In the genomic region with DNA sequence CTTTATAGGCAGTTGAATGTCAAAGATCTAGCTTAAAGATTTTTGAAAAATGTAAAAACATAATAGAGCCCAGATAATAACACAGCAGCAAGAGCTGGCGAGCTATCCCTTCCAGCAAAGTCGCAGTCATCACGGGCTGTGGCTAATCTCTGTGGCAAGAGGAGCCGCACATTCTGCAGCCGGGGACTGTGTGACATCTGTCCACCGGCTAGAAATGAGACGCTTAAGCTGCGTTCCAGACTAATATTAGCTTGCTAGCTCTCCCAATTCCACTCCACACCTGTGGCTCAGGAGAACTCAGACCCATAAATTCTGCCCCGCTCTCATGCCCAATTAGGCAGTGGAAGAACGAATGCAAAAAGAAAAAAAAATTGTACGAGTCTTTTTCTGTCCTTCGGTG, we compare ENCODE assay signal across 11 mouse cellular contexts.
DNase-seq lines count a peak whose midpoint lies in the region; ATAC-seq lines count a peak whose summit lies in the region.
"Had no signal": no experiment of that assay in that cellular context is flagged by ENCODE, and none has a peak within 500 bp of the region (broad histone marks: within the 10 kb centered on the region; RNA-seq: fewer than 3 reads in every experiment).

No protein-coding gene starts in this region.

- H3K4me1 ChIP-seq in neural tube, embryonic 11.5 days (ENCODE audit: control insufficient read depth, insufficient read depth, low read length): peaks cover 4% of the 10 kb centered on the region
- H3K4me1 ChIP-seq in midbrain, embryonic 12.5 days: peaks cover 39% of the 10 kb centered on the region
- no peaks in the 10 kb centered on the region for H3K4me1 ChIP-seq in liver, embryonic 12.5 days

- no peaks in the 10 kb centered on the region for H3K36me3 ChIP-seq in neural tube, embryonic 11.5 days (ENCODE audit: control insufficient read depth, insufficient read depth, low read length)
- H3K36me3 ChIP-seq in midbrain, embryonic 12.5 days: no peaks in the 10 kb centered on the region
- H3K36me3 ChIP-seq in liver, embryonic 12.5 days: no peaks in the 10 kb centered on the region

- H3K4me3 ChIP-seq in neural tube, embryonic 11.5 days (ENCODE audit: low read depth, low read length): no peak overlapping the region
- H3K4me3 ChIP-seq in midbrain, embryonic 12.5 days: no peak overlapping the region
- H3K4me3 ChIP-seq in liver, embryonic 12.5 days: no peak overlapping the region
- H3K4me3 ChIP-seq: left cerebral cortex, adult 2 months had no signal

- no peak overlapping the region for H3K27ac ChIP-seq in neural tube, embryonic 11.5 days (ENCODE audit: low read depth, low read length)
- peak overlapping the region; percentile 84 for H3K27ac ChIP-seq in midbrain, embryonic 12.5 days (replicated peaks)
- no peak overlapping the region for H3K27ac ChIP-seq in liver, embryonic 12.5 days
- H3K27ac ChIP-seq: left cerebral cortex, adult 2 months had no signal

- peak; percentile 7 for DNase-seq in gastrocnemius, adult 18-20 months (ENCODE audit: low spot score)
- DNase-seq in gastrocnemius, postnatal 4 days (ENCODE audit: low spot score in 2 of 2): no peak
- DNase-seq in neural tube, embryonic 11.5 days (ENCODE audit: low spot score): peak; percentile 27
- DNase-seq in neural tube, embryonic 10.5 days (ENCODE audit: extremely low spot score, low spot score): no peak
- DNase-seq in layer of hippocampus, adult 8-10 months (ENCODE audit: low spot score in 2 of 2): no peak
- no peak for DNase-seq in left cerebral cortex, adult 11 months (ENCODE audit: low spot score)
- DNase-seq: kidney, postnatal 10 days; lung, adult 18-20 months had no signal

- H3K4me2 ChIP-seq in neural tube, embryonic 11.5 days (ENCODE audit: low read depth): no peak overlapping the region
- peak overlapping the region; percentile 21 for H3K4me2 ChIP-seq in midbrain, embryonic 12.5 days (replicated peaks)
- H3K4me2 ChIP-seq in liver, embryonic 12.5 days: no peak overlapping the region

- WGBS in neural tube, embryonic 11.5 days: 60% methylated on average over 12 of the region's 12 CpGs
- 38% methylated on average over 12 of the region's 12 CpGs for WGBS in midbrain, embryonic 12.5 days
- WGBS in liver, embryonic 12.5 days (ENCODE audit: insufficient replicate concordance): 77% methylated on average over 12 of the region's 12 CpGs

- no peak overlapping the region for H3K9ac ChIP-seq in neural tube, embryonic 11.5 days (ENCODE audit: low read length)
- no peak overlapping the region for H3K9ac ChIP-seq in midbrain, embryonic 12.5 days (replicated peaks)
- no peak overlapping the region for H3K9ac ChIP-seq in liver, embryonic 12.5 days

- no peaks in the 10 kb centered on the region for H3K27me3 ChIP-seq in neural tube, embryonic 11.5 days (ENCODE audit: control insufficient read depth, insufficient read depth, low read length)
- peaks cover 7% of the 10 kb centered on the region for H3K27me3 ChIP-seq in midbrain, embryonic 12.5 days
- H3K27me3 ChIP-seq in liver, embryonic 12.5 days (replicated peaks): no peaks in the 10 kb centered on the region

- no peaks in the 10 kb centered on the region for H3K9me3 ChIP-seq in neural tube, embryonic 11.5 days (ENCODE audit: control insufficient read depth, low read length)
- H3K9me3 ChIP-seq in midbrain, embryonic 12.5 days: no peaks in the 10 kb centered on the region
- no peaks in the 10 kb centered on the region for H3K9me3 ChIP-seq in liver, embryonic 12.5 days (replicated peaks)

- ATAC-seq in neural tube, embryonic 11.5 days (ENCODE audit: insufficient read depth, low FRiP score, low TSS enrichment): no peak
- peak; percentile 32 for ATAC-seq in midbrain, embryonic 12.5 days (ENCODE audit: low FRiP score, low read depth)
- ATAC-seq in liver, embryonic 12.5 days: no peak

Comparison
In these comparisons a context has a peak if more than half of its experiments do, and no peak if none do; other contexts are left out.
1. DNase-seq: peak in gastrocnemius, adult 18-20 months (single experiment) and neural tube, embryonic 11.5 days (single experiment); none in gastrocnemius, postnatal 4 days (0 of 2), neural tube, embryonic 10.5 days (single experiment), layer of hippocampus, adult 8-10 months (0 of 2) and left cerebral cortex, adult 11 months (single experiment).